Mouse (Mus musculus) kidney, embryonic 14.5 days (tissue): Measurements from ENCODE around the gene AI661453. TPM values are rescaled to one million over a fixed set of nuclear protein-coding genes. Genes with fewer than 3 reads are reported as not detected.

Experiments
- ATAC-seq: fragments of 200-750 bp; cut with Nextera tagmentation; 2 replicates; pipeline ENCODE4 v1.8.0; 2017; ENCODE audit warnings: moderate number of reproducible peaks, mild to moderate bottlenecking, moderate TSS enrichment, moderate library complexity; ENCODE audit not compliant: low FRiP score, low TSS enrichment
- H3K27ac ChIP-seq: fragments of 300-500 bp; sonication (generic); 2 replicates; pipeline ENCODE4 v1.5.1; 2014; ENCODE audit warnings: low read depth, mild to moderate bottlenecking, low read length, moderate library complexity, mixed read lengths
- H3K27me3 ChIP-seq: fragments of 300-500 bp; sonication (generic); 2 replicates; pipeline ENCODE4 v1.6.1; 2014; ENCODE audit warnings: mild to moderate bottlenecking, low read length; ENCODE audit not compliant: control insufficient read depth, insufficient read depth
- H3K36me3 ChIP-seq: fragments of 300-500 bp; sonication (generic); 2 replicates; pipeline ENCODE4 v1.6.1; 2014; ENCODE audit warnings: low read length, mixed read lengths; ENCODE audit not compliant: control insufficient read depth, insufficient read depth
- H3K4me1 ChIP-seq: fragments of 300-500 bp; sonication (generic); 2 replicates; pipeline ENCODE4 v1.6.1; 2014; ENCODE audit warnings: low read length, mixed read lengths; ENCODE audit not compliant: control insufficient read depth, insufficient read depth
- H3K4me2 ChIP-seq: fragments of 300-500 bp; sonication (generic); replicated peaks from 2 replicates; pipeline ENCODE4 v1.6.1; 2014; ENCODE audit warnings: low read depth, mild to moderate bottlenecking, low read length
- H3K4me3 ChIP-seq: fragments of 300-500 bp; sonication (generic); 2 replicates; pipeline ENCODE4 v1.5.1; 2014; ENCODE audit warnings: mild to moderate bottlenecking, low read length
- H3K9ac ChIP-seq: fragments of 300-500 bp; sonication (generic); 2 replicates; pipeline ENCODE4 v1.6.1; 2014; ENCODE audit warnings: low read depth, mild to moderate bottlenecking, low read length, moderate library complexity
- H3K9me3 ChIP-seq: fragments of 300-500 bp; sonication (generic); 2 replicates; pipeline ENCODE4 v1.6.1; 2016; ENCODE audit warnings: low read length; ENCODE audit not compliant: control insufficient read depth
- WGBS: fragments of 180-500 bp; shearing (Covaris S2); extraction: QIAGEN DNeasy Blood & Tissue Kit; methylation state at CpG from one replicate; pipeline ENCODE4 v1.1.7; 2014; 5-methylcytosine and 5-hydroxymethylcytosine counted together
- polyA plus RNA-seq: library from polyadenylated mRNA; unstranded; fragments of >200 nt; fragmentation: Nextera tagmentation; extraction: Ambion mirVana; gene quantifications from 2 replicates; pipeline ENCODE4 v1.2.1, GENCODE M21; 2014

The AI661453 gene
- polyA plus RNA-seq = 1.6 and 2.1 TPM in 2 replicates

DNA sequence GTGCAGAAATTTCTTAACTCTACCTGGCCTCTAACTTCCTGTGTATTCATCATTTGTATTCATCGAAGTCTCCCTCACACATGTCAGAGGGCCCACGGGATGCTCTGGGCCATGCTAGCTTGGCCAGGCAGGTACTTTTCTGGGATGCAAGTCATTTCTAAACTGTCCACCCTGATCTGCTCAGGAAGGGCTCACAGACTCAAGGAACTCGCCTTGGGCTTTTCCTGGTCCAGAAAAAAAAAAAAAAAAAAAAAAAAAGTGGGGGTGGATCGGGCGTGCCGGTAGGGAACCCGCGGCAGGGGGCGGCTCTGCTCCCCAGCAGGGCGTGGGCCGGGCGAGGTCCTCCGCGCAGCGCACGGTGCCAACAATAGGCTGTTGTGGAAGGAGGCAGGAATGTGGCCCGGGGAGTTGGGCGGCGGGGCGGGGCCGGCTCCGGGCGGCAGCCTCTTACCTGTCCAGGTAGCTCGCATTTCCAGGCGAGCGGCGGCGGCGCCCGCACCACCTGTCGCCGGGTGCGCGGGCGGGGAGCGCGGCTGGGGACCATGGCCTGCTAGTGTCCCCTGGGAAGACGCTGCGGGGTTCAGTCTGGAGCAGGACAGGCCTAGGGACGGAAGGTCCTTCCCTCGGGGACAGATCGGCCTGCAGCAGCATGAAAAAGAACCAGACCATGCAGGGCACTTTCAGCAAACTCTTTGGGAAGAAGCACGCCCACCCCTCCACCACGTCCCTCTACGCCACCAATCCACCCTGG lies at the start of gene AI661453:
Gene AI661453, plus strand, starts transcription at position 460 of the 751 bp plus-strand sequence.
- Histone ChIP-seq H3K9me3 (no peaks in the 10 kb centered on the region), H3K4me1 (peaks cover 13% of the 10 kb centered on the region), H3K4me3 (peak within 1 kb of the TSS; percentile 56), H3K27ac (0 out of 2 replicates have a peak within 1 kb of the TSS, but pooled peaks have one; percentile 9), H3K36me3 (no peaks in the 10 kb centered on the region), H3K27me3 (peaks cover 16% of the 10 kb centered on the region), H3K9ac (peak within 1 kb of the TSS; percentile 59), H3K4me2 (peak within 1 kb of the TSS; percentile 91)
- 1% methylated on average over 44 of the region's 45 CpGs for WGBS
- peak; percentile 51; the same call in 1 of the 2 replicates for ATAC-seq

DNA sequence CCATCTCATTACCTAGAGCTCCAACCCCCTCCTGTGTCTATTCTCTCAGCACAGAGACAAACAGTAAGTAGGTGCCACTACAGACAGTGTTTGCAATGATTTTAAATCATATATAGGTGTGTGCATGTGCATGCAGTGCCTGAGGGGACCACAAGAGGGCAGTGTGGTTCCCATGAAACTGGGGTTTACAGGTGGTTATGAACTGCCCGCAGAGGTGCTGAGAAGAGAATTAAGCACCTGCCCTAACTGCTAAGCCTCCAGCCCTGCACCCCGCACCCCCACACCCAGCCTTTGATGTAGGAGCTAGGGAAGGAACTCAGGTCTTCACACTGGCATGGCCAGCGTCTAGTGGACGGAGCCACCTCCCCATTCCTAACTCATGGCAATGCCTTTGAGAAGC lies 49.8 kb upstream of the AI661453 start:
- H3K27me3 ChIP-seq = no peaks in the 10 kb centered on the region
- 68% methylated on average over 4 of the region's 4 CpGs for WGBS
- no peak overlapping the region for H3K4me2 ChIP-seq
- H3K9me3 ChIP-seq = peaks cover 2% of the 10 kb centered on the region; the same call in 1 of the 2 replicates
- no peak overlapping the region for H3K27ac ChIP-seq
- no peak overlapping the region for H3K9ac ChIP-seq
- H3K4me1 ChIP-seq = 0 out of 2 replicates have a peak, but pooled peaks cover 2% of the 10 kb centered on the region
- no peak overlapping the region for H3K4me3 ChIP-seq
- ATAC-seq = no peak
- peaks cover 2% of the 10 kb centered on the region; the same call in 1 of the 2 replicates for H3K36me3 ChIP-seq

GRCm38 (mm10) chr17:47394223-47394869 lies 42.1 kb upstream of the AI661453 start:
- Histone ChIP-seq H3K4me2 (peak overlapping the region; percentile 37), H3K4me3 (peak overlapping the region; percentile 17; the same call in 1 of the 2 replicates), H3K4me1 (peaks cover 7% of the 10 kb centered on the region; the same call in 1 of the 2 replicates), H3K27me3 (peaks cover 6% of the 10 kb centered on the region), H3K9me3 (no peaks in the 10 kb centered on the region), H3K9ac (peak overlapping the region; percentile 23; the same call in 1 of the 2 replicates), H3K36me3 (no peaks in the 10 kb centered on the region), H3K27ac (no peak overlapping the region)
- peak; percentile 47; the same call in 1 of the 2 replicates for ATAC-seq
- WGBS = 18% methylated on average over 24 of the region's 24 CpGs

DNA sequence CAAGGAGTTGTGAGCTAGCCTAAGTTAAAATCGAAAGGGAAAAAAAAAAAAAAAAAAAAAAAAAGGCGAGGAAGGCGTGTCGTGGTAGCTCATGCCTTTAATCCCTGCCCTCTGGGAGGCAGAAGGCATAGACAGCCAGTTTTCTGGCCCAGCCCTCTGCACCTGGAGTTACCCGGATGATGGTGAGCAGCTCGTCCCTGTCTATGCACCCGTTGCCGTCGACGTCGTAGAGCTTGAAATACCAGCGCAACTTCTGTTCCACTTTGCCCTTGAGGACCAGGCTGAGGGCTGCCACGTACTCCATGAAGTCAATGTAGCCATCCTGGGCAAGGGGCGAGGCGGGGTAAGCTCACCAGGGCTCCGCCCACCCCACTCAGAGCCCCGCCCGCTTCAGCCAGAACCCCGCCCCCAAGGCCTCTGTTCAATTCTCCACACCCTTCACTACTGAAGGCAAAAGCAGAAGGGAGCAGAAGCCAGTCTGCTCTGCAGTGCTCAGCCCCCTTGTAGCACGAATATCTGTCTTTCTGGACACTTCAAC lies 41.0 kb upstream of the AI661453 start:
- Histone ChIP-seq H3K27me3 (peaks cover 6% of the 10 kb centered on the region), H3K9me3 (no peaks in the 10 kb centered on the region), H3K4me2 (peak overlapping the region; percentile 37), H3K4me3 (peak overlapping the region; percentile 17; the same call in 1 of the 2 replicates), H3K9ac (no peak overlapping the region), H3K36me3 (no peaks in the 10 kb centered on the region), H3K4me1 (peaks cover 7% of the 10 kb centered on the region; the same call in 1 of the 2 replicates), H3K27ac (no peak overlapping the region)
- peak; percentile 72 for ATAC-seq
- WGBS = 3% methylated on average over 19 of the region's 20 CpGs

DNA sequence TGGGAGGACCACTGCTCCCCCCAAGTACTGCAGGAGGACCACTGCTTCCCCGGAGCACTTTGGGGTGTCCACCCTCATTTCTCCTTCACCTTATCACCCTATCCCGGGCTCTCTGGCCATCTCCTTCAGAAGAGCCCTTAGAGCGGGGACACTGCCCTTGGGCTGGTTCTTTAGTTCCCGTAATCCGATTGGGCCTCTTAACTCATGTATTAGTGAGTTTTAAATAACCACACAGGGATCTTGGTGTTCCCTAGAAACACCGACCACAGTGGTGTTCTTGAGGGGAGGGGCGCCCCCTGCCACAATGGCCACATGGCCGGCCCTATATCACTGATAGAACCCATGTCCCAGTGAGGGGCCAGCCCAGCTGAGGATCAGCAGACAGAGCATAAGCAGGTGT lies 37.3 kb upstream of the AI661453 start:
- no peak overlapping the region for H3K4me3 ChIP-seq
- H3K9ac ChIP-seq = no peak overlapping the region
- H3K27ac ChIP-seq = no peak overlapping the region
- H3K4me2 ChIP-seq = no peak overlapping the region
- no peaks in the 10 kb centered on the region for H3K36me3 ChIP-seq
- H3K9me3 ChIP-seq = no peaks in the 10 kb centered on the region
- no peak for ATAC-seq
- peaks cover 5% of the 10 kb centered on the region for H3K27me3 ChIP-seq
- H3K4me1 ChIP-seq = peaks cover 7% of the 10 kb centered on the region; the same call in 1 of the 2 replicates
- 79% methylated on average over 8 of the region's 8 CpGs for WGBS

DNA sequence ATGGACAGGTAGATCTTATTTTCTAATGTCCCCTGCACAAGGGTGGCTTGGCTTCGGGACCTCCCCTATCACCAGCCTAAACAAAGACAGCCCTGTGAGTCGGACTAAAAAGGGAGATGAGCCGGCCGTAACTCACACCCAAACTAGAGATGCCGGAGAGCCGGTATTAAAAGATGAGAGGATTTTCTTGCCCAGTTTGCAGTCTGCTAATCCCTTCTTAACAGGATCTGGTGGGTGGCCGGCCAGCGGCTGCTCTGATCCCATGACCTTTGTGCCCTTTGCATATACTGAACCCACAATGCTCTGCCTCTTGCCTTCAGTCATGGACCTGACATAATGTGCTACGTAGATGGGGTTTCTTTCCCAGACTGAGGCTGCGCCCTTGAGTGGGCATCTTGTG lies 36.0 kb upstream of the AI661453 start, which contains the start of gene Guca1a:
Gene Guca1a, minus strand, starts transcription at position 134 of the 400 bp plus-strand sequence.
- H3K9me3 ChIP-seq = no peaks in the 10 kb centered on the region
- H3K4me1 ChIP-seq = no peaks in the 10 kb centered on the region
- no peak within 1 kb of the TSS for H3K4me3 ChIP-seq
- no peak for ATAC-seq
- H3K27me3 ChIP-seq = no peaks in the 10 kb centered on the region
- no peak within 1 kb of the TSS for H3K4me2 ChIP-seq
- H3K9ac ChIP-seq = no peak within 1 kb of the TSS
- H3K27ac ChIP-seq = no peak within 1 kb of the TSS
- 66% methylated on average over 10 of the region's 10 CpGs for WGBS
- no peaks in the 10 kb centered on the region for H3K36me3 ChIP-seq

DNA sequence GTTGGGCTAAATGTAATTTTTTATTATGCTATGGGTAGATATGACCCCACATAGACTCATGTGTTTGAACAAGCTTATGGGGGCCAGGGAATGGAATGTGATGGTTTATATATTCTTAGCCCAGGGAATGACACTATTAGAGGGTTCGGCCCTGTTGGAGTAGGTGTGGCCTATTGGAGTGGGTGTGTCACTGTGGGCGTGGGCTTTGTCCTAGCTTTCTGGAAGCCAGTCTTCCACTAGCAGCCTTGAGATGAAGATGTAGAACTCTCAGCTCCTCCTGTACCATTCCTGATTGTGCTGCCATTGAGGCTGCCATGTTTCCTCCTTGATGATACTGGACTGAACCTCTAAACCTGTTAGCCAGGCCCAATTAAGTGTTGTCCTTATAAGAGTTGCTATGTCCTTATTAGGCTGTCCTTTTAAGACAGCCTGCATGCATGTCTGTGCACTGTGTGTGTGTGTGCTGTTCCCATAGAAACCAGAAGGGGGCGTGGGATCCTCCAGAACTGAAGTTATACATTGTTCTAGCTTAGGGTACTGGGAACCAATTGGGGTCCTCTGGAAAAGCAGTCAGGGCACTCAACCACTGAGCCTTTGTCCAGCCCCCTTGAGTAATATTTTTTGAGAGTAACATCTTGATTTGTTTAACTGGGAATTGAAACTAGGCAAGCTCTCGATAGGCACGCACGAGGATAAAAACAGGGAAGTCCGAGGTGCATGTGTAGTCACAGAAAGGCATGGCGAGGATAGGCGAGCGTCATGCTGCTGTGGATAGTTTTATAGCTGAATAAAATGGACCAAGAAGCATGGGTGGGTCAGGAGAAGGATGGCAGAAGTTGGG lies 28.5 kb upstream of the AI661453 start:
- no peaks in the 10 kb centered on the region for H3K36me3 ChIP-seq
- WGBS = 63% methylated on average over 10 of the region's 10 CpGs
- no peaks in the 10 kb centered on the region for H3K9me3 ChIP-seq
- H3K9ac ChIP-seq = no peak overlapping the region
- H3K4me3 ChIP-seq = no peak overlapping the region
- peaks cover 19% of the 10 kb centered on the region for H3K27me3 ChIP-seq
- no peak for ATAC-seq
- H3K27ac ChIP-seq = no peak overlapping the region
- H3K4me1 ChIP-seq = no peaks in the 10 kb centered on the region
- no peak overlapping the region for H3K4me2 ChIP-seq

- 0 out of 2 replicates have a peak, but pooled peaks have one; percentile 40 for ATAC-seq
- Histone ChIP-seq H3K4me3 (no peak overlapping the region), H3K27me3 (peaks cover 19% of the 10 kb centered on the region), H3K4me1 (no peaks in the 10 kb centered on the region), H3K27ac (no peak overlapping the region), H3K36me3 (no peaks in the 10 kb centered on the region), H3K4me2 (no peak overlapping the region), H3K9me3 (no peaks in the 10 kb centered on the region), H3K9ac (no peak overlapping the region)
- 23% methylated on average over 8 of the region's 8 CpGs for WGBS
Measured at GRCm38 (mm10) chr17:47408558-47408898, 27.9 kb upstream of the AI661453 start.
